Mouse (Mus musculus): ENCODE results near the gene Otub2.

Otub2 gene

GRCm38 (mm10) chr12:103371711-103372110 is 16.8 kb upstream of the Otub2 start:
- DNase-seq (ENCODE audit: low spot score) = peak; percentile 59

- DNase-seq (ENCODE audit: low spot score) = peak; percentile 44
Observed at GRCm38 (mm10) chr12:103373530-103374236, 14.8 kb upstream of the Otub2 start.

GRCm38 (mm10) chr12:103376124-103376523 is 12.4 kb upstream of the Otub2 start:
- DNase-seq (ENCODE audit: low spot score) = no peak

- no peak for DNase-seq (ENCODE audit: low spot score)
Observed at GRCm38 (mm10) chr12:103376774-103377173, 11.7 kb upstream of the Otub2 start.

GRCm38 (mm10) chr12:103380226-103380625 is 8.3 kb upstream of the Otub2 start:
- DNase-seq (ENCODE audit: low spot score) = no peak

- peak; percentile 65 for DNase-seq (ENCODE audit: low spot score)
Observed at GRCm38 (mm10) chr12:103389348-103389727, 856 bp downstream of the Otub2 start.

- DNase-seq (ENCODE audit: low spot score) = no peak
Observed at GRCm38 (mm10) chr12:103389982-103390381, 1.5 kb downstream of the Otub2 start.

GRCm38 (mm10) chr12:103391098-103391497 is 2.6 kb downstream of the Otub2 start:
- DNase-seq (ENCODE audit: low spot score) = no peak

- DNase-seq (ENCODE audit: low spot score) = peak; percentile 92
Observed at GRCm38 (mm10) chr12:103393528-103393927, 5.0 kb downstream of the Otub2 start.

GRCm38 (mm10) chr12:103395486-103396275 is 7.2 kb downstream of the Otub2 start:
- DNase-seq (ENCODE audit: low spot score) = no peak

GRCm38 (mm10) chr12:103396751-103397150 is 8.3 kb downstream of the Otub2 start:
- no peak for DNase-seq (ENCODE audit: low spot score)

- no peak for DNase-seq (ENCODE audit: low spot score)
Observed at GRCm38 (mm10) chr12:103404131-103404530, 15.6 kb downstream of the Otub2 start.

GRCm38 (mm10) chr12:103407720-103408119 is 19.2 kb downstream of the Otub2 start, which contains the start of gene 9330161L09Rik:
Gene 9330161L09Rik (minus strand): TSS chr12:103407820.
- DNase-seq (ENCODE audit: low spot score) = no peak

- DNase-seq (ENCODE audit: low spot score) = no peak
Observed at GRCm38 (mm10) chr12:103408144-103408543, 19.7 kb downstream of the Otub2 start.

- DNase-seq (ENCODE audit: low spot score) = no peak
Observed at GRCm38 (mm10) chr12:103425016-103425728, 36.7 kb downstream of the Otub2 start.

GRCm38 (mm10) chr12:103425729-103426470 is 37.4 kb downstream of the Otub2 start, which contains the start of gene Ddx24:
Gene Ddx24 (minus strand): TSS chr12:103425830.
- DNase-seq (ENCODE audit: low spot score) = peak; percentile 97

GRCm38 (mm10) chr12:103426710-103427109 is 38.2 kb downstream of the Otub2 start:
- DNase-seq (ENCODE audit: low spot score) = no peak

GRCm38 (mm10) chr12:103433430-103433829 is 44.9 kb downstream of the Otub2 start:
- no peak for DNase-seq (ENCODE audit: low spot score)

GRCm38 (mm10) chr12:103433986-103434731 is 45.7 kb downstream of the Otub2 start, which contains the start of gene Ifi27:
Gene Ifi27 (plus strand): TSS chr12:103434211.
- no peak for DNase-seq (ENCODE audit: low spot score)

GRCm38 (mm10) chr12:103434861-103435260 is 46.4 kb downstream of the Otub2 start:
- no peak for DNase-seq (ENCODE audit: low spot score)

GRCm38 (mm10) chr12:103437601-103438000 is 49.1 kb downstream of the Otub2 start:
- no peak for DNase-seq (ENCODE audit: low spot score)
